Mouse (Mus musculus) kidney, adult 18-20 months (tissue): Measurements from ENCODE around the gene Pex1.
"Not testable (repeated sequence)": the region's sequence is repeated elsewhere in the genome, so short reads cannot be mapped to it uniquely, and the experiment has no call there.

ENCODE experiments used
- DNase-seq: peaks from one replicate; pipeline ENCODE4 v3.0.0; 2021

Gene Pex1

GRCm38 (mm10) chr5:3646539-3646938, 50.7 kb downstream of the Pex1 start:
- DNase-seq, result no peak

GRCm38 (mm10) chr5:3646991-3647707, 51.3 kb downstream of the Pex1 start:
- peak; percentile 66 for DNase-seq

- peak; percentile 90 for DNase-seq
These were observed 51.8 kb downstream of the Pex1 start for GRCm38 (mm10) chr5:3647708-3648121.

GRCm38 (mm10) chr5:3648206-3648848, 52.5 kb downstream of the Pex1 start:
- DNase-seq, result peak; percentile 12

- no peak for DNase-seq
These were observed 53.0 kb downstream of the Pex1 start for GRCm38 (mm10) chr5:3648849-3649210.

- DNase-seq, result no peak
These were observed 55.0 kb downstream of the Pex1 start, which contains the start of gene Tmbim7 for GRCm38 (mm10) chr5:3650881-3651280. TSS of gene Tmbim7 (plus strand) at chr5:3651181.

- no peak for DNase-seq
These were observed 55.8 kb downstream of the Pex1 start for GRCm38 (mm10) chr5:3651621-3652020.

GRCm38 (mm10) chr5:3652903-3653575, 57.2 kb downstream of the Pex1 start:
- DNase-seq, result not testable (repeated sequence)

- DNase-seq, result no peak
These were observed 57.9 kb downstream of the Pex1 start for GRCm38 (mm10) chr5:3653801-3654200.

- no peak for DNase-seq
These were observed 61.2 kb downstream of the Pex1 start, which contains the start of gene Gatad1 for GRCm38 (mm10) chr5:3657085-3657484. TSS of gene Gatad1 (minus strand) at chr5:3657185.

GRCm38 (mm10) chr5:3665225-3665624, 69.4 kb downstream of the Pex1 start:
- DNase-seq, result no peak

- DNase-seq, result no peak
These were observed 70.7 kb downstream of the Pex1 start for GRCm38 (mm10) chr5:3666585-3666984.

- DNase-seq, result no peak
These were observed 74.2 kb downstream of the Pex1 start for GRCm38 (mm10) chr5:3669938-3670554.
